Mouse (Mus musculus) c-Kit-positive CD71-positive TER-119-positive erythroid progenitor cells, embryonic 14.5 days (primary cell): ENCODE measurements around the gene Ncor2.
"Not testable (repeated sequence)": the region's sequence is repeated elsewhere in the genome, so short reads cannot be mapped to it uniquely, and the experiment has no call there.

Experiments used
- DNase-seq: peaks from one replicate; pipeline ENCODE4 v3.0.0-alpha.2; 2013; ENCODE audit warnings: low spot score

The Ncor2 gene

DNA sequence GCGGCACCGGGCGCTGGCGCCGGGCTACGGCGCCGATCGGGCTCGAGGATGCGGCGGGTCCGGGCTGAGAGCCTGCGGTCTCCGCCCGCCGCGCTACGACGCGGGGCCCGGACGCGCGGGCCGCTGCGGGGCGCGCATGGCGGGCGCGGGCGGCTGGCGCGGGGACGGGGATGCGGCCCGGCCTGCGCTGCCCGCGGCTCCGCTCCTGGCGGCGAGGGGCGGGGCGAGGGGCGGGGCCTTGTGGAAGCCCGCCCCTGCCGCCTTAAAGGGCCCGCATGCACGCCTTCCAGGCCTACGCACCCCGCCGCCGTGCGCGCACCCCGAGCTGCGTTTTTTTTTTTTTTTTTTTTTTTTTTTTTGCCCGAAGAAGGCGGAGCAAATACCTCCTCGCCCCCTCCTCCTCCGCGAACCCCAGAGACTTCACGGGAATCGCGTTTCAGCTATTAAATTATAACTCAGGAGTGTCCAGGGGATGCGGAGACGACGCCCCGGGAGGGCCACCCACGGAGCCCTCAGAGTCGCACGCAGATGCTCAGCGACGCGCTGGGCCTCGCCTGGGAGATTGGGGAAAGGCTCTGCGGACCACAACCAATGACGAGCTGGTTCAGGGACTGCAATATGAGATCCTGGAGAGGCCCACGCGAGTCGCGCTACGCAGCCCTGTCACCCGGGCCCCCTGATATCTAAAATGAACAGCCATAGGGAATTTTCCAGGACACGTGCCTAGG lies at the start of gene Ncor2:
Gene Ncor2, minus strand, starts transcription at position 213 of the 728 bp plus-strand sequence.
- peak; percentile 63 for DNase-seq

DNA sequence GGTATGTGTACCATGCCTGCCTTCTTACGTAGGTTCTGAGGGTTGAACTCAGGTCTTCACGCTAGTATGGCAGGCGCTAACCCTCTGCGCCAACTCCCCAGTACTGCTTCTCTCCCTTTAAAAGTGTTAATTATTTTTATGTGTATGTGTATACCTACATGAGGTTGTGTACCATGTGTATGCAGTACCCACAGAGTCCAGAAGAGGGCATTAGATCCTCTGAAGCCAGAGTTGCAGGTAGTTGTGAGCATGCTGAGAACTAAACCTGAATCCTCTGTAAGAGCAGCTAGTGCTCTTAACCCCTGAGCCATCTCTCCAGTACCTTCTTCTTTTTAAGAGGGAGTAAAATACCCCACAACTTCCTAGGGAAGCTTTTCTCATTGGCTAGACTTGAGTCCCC lies 48.7 kb upstream of the Ncor2 start:
- DNase-seq = no peak

- no peak for DNase-seq
These were observed 47.2 kb upstream of the Ncor2 start for GRCm38 (mm10) chr5:125226229-125226634.

DNA sequence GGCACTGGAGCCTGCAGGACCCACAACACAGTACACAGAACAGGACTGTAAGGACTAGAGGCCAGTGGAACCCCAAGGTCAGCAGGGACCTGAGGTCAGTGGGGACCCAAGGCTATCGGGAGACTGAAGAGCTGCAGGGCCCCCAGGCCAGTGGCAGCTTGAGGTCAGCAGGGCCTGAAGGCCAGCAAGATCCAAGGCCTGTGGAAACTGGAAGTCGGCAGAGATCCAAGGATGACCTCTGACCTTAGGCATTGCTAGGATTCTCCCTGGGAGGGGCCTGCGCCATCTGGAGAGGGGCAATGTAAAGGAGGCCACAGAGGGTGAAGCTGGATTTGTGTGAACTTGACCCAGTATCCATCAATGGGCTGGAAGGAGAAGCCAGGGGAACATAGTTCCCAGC lies 45.9 kb upstream of the Ncor2 start:
- no peak for DNase-seq

- no peak for DNase-seq
These were observed 44.9 kb upstream of the Ncor2 start for GRCm38 (mm10) chr5:125223961-125224360.

DNA sequence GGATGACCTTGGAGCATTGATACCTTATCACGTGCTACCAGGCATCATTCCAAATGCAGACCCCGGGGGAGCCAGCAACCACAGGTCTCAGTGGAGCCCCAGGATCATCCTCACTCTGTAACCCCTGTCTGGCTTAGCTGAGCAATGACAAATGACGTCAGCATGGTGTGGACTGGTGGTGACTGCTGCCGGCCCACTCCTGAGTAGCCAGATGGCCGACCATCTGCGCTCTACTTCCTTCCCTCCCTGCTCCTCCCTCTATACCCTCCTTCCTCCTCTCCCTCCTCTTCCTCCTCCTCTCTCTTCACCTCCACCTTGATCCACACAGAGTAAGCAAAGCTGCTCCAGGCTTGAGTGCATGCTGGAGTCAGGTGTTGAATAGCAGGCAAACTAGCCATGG lies 43.7 kb upstream of the Ncor2 start:
- no peak for DNase-seq

DNA sequence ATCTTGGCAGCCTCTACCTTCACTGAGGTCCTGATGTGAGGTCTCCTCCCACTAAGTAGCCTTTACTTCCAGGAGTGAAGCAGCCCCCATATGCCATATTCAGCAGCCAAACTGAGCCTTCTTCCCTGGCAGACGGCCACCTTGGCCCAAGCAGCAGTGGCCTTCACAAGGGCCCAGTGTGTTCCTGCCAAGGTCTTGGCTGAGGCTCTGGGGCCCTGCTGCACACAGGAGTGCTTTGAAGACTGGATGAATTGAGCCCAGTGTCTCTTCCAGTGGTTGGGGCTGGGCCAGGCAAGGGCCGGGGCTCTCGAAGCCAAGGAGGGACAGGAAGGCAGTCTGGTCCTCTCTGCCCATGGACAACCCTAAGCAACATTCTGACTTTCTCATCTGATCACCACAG lies 42.8 kb upstream of the Ncor2 start:
- DNase-seq = no peak

DNA sequence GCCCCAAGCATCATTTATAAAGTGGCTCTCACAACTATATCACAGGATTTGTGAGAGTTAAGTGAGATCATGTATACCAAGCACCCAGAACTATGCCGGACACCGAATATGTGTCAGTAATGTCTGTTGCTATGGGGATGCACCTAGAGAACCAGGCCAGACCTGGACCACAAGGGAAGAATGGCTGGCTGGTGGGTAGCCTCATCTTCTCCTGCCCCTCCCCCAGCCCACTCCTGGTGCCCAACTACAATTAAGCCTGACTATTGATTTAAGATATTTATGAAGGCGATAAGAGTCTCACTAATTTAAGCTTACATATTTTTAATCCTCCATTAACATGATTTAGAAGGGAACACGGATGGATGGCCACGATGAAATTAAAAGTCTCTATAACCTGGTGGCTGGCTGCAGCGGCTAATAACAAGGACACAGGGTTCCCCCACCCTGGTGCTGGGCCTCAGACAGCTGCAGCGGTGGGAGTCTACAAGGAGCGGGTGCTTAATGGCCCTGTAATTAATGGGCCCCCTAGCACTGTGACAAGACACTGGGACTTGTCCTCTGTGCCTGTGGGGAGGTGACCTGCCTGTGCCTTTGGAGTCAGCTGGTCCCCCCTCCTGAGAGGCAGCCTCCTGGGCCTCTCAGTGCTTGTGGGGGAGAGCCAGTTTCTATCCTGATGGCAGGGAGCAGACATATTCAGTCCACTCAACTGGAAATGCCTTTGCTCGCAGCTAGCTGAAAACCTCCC lies 38.6 kb upstream of the Ncor2 start:
- no peak for DNase-seq

DNA sequence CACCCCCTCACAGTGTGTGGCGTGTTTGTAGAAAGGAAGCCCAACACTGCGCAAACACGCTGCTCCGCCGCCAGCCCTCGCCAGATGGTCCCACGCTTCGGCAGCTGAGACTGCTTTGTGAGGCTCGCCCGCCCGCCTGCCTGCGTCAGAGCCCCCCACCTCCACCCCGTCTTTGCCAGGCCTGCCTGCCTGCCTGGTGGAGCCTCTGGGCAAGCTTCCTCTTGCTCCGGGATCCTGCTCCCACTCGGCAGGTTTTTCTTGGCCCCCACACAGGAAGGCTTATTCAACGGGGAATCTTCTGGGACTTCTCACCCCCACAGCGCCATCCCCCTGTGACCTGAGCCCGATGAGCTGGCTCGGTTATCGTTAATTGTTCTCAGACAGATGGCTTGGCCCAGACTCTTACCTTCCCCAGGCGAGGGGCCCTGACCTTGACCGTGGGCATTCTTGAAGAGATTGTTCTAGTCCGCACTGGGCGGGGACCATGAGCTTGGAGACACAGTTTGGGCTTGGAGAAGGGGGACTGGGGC lies 37.0 kb upstream of the Ncor2 start:
- no peak for DNase-seq

- DNase-seq = no peak
These were observed 36.4 kb upstream of the Ncor2 start for GRCm38 (mm10) chr5:125215346-125215929.

DNA sequence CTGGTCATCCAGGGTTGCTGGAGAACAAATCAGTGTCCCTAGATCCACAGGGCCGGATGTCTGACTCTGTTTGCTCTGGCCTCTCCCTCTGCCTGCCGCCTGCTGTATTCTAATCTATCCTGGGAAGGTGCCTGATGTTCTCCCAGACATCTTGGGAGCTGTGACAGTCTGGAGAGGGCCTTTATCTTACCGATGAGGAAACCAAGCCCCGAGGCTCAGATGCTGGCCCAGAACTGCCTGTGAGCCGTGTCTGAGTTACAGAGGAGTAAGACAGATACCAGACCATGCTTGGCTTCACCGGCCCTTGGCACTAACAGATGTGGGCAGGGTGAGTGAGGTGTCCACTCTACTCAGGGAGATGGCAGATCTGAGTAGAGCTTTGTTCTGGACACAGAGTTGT lies 35.0 kb upstream of the Ncor2 start:
- no peak for DNase-seq

DNA sequence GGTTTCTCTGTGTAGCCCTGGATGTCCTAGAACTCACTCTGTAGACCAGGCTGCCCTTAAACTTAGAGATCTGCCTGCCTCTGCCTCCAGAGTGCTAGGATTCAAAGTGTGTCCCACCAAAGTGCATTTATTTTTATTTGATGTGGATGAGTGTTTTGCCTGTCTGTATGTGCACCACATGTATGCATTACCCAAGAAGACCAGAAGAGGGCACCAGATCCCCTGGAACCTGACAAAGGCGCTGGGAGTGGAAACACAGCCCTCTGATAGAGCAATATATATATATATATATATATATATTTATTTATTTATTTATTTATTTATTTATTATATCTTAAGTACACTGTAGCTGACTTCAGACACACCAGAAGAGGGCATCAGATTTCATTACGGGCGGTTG lies 25.9 kb upstream of the Ncor2 start:
- not testable (repeated sequence) for DNase-seq

DNA sequence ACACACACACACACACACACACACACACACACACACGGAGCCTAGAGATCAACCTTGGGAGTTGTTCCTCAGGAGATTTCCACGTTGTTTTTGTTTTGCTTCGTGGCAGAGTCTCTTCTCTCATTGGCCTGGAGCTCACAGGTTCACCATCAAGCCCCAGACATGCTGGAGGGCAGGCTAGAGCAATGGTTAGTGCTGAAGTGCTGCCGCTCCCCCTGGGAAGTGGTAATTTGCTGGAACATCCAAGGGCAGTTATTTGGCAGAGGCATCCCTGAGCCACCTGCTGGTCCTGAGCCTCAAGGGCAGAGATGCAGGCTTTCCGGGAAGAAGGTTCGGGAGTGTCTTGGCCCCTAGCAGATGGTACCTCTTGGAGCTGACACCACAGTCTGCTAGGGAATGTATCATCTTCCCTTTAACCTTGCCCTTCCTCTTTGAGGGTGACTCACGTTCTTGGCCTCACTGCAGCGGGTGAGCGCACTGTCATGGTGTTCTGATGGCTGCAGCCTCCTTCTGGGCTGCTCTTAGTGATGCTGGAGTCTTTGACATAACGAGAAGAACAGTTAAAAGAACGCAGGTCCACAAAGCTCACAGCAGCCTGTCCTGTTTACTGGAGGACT lies 25.3 kb upstream of the Ncor2 start:
- no peak for DNase-seq

- DNase-seq = no peak
These were observed 24.7 kb upstream of the Ncor2 start for GRCm38 (mm10) chr5:125203759-125204158.

DNA sequence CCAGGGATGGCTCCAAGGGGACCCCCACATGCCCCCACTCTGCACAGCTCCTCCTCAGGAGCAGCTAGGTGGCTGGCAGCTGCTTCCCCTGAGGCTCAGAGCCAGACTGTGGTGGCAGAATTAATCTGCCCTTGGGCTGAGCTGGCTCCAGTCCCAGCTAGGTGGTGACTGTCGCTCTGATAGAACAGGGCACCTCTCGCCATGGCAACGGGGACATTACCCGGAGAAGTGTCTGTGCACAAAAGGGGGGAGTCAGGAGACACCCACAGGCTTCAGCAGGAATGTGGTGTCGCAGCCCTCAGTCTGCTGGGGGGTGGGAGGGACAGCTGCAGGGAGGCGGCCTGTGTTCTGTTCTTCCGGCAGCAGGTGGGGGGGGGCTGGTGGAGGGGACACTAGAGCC lies 24.1 kb upstream of the Ncor2 start:
- no peak for DNase-seq

- DNase-seq = no peak
These were observed 23.1 kb upstream of the Ncor2 start for GRCm38 (mm10) chr5:125202100-125202499.

DNA sequence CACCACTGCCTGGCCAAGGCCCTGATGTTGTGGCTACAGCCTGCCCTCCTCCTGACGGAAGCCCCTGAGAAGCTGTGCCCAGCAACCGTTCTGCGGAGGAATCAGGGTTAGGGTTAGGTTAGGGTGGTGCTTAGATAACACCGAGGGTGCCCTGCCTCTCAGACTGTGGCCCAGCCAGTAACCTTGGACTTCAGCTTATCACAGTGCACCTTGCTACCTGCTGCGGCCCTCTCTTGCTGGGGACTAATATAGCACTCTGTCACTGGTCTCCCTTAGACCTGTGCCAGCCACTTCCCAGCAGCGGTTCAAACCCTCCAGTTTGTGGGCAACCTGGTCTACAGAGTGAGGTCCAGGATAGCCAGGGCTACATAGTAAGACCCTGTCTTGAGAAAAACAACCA lies 20.1 kb upstream of the Ncor2 start:
- DNase-seq = no peak

GRCm38 (mm10) chr5:125197325-125197724 lies 18.3 kb upstream of the Ncor2 start:
- DNase-seq = not testable (repeated sequence)

GRCm38 (mm10) chr5:125196054-125196453 lies 17.0 kb upstream of the Ncor2 start:
- no peak for DNase-seq

- no peak for DNase-seq
These were observed 16.1 kb upstream of the Ncor2 start for GRCm38 (mm10) chr5:125195142-125195541.

DNA sequence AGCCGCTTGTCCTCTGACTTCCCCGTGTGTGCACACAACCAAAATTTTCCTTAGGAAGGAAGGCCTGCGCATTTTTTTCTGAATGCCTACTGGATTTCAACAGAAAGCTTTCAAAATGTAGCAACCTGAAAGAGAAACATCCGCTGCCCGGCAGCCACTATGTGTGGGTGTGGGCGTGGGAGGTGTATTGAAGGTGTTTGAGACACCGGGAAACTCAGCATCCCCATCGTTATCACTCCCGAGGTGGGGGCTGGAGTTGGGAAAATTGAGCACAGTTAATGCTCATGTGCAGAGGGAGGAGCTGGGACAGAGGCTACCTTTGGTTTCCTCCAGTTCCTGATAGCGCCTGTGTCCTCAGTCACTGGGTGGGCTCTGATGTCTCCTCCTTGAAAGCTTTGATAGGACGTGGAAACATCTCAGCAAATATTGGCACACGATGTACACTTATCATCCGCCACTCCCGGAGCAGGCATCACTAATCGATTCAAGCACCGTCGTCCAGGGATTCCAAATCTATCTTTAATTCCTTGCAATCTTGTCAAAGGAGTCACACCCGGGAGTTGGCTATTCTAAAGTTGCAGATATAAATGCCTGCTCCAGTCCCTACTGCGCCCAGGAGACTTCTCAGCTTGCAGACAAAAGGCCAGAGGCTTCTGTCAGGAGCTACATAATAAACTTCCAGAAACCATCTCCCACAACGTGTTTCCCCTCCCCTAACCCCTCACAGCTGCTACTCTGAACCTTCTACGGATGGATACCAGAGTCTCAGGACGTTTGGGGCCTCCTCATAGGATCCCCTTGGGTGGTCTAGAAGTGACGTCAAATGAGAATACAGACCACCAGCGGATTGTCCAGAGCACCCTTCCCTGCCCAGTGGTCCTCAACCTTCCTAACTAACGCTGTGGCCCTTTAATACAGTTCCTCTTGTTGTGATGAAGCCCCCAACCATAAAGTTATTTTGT lies 14.7 kb upstream of the Ncor2 start:
- DNase-seq = no peak
